Mouse (Mus musculus) lung, embryonic 14.5 days (tissue): ENCODE measurements around the gene Akr7a5. TPM values are rescaled to one million over a fixed set of nuclear protein-coding genes. Genes with fewer than 3 reads are reported as not detected.

ENCODE experiments used
- ATAC-seq: fragments of 200-750 bp; cut with Nextera tagmentation; 2 replicates; pipeline ENCODE4 v1.8.0; 2017; ENCODE audit warnings: mild to moderate bottlenecking, moderate TSS enrichment, moderate library complexity; ENCODE audit not compliant: insufficient read depth
- DNase-seq: peaks from one replicate; pipeline ENCODE4 v3.0.0-alpha.2; 2015
- H3K27ac ChIP-seq: fragments of 300-500 bp; sonication (generic); 2 replicates; pipeline ENCODE4 v1.5.1; 2014; ENCODE audit warnings: low read depth, mild to moderate bottlenecking, moderate library complexity
- H3K27me3 ChIP-seq: fragments of 300-500 bp; sonication (generic); 2 replicates; pipeline ENCODE4 v1.6.1; 2014; ENCODE audit warnings: low read length, control low read depth; ENCODE audit not compliant: insufficient read depth
- H3K36me3 ChIP-seq: fragments of 300-500 bp; sonication (generic); 2 replicates; pipeline ENCODE4 v1.6.1; 2014; ENCODE audit warnings: control low read depth; ENCODE audit not compliant: insufficient read depth
- H3K4me1 ChIP-seq: fragments of 300-500 bp; sonication (generic); 2 replicates; pipeline ENCODE4 v1.6.1; 2014; ENCODE audit warnings: antibody characterized with exemption, control low read depth; ENCODE audit not compliant: insufficient read depth
- H3K4me2 ChIP-seq: fragments of 300-500 bp; sonication (generic); 2 replicates; pipeline ENCODE4 v1.6.1; 2014; ENCODE audit warnings: mild to moderate bottlenecking
- H3K4me3 ChIP-seq: fragments of 300-500 bp; sonication (generic); 2 replicates; pipeline ENCODE4 v1.5.1; 2014; ENCODE audit warnings: low read depth, low read length
- H3K9ac ChIP-seq: fragments of 300-500 bp; sonication (generic); 2 replicates; pipeline ENCODE4 v1.6.1; 2014
- H3K9me3 ChIP-seq: fragments of 300-500 bp; sonication (generic); 2 replicates; pipeline ENCODE4 v1.6.1; 2016; ENCODE audit warnings: low read depth, low read length, control low read depth
- CTCF ChIP-seq: IDR thresholded peaks from 2 replicates; pipeline ENCODE4 v1.5.1; 2016; ENCODE audit warnings: antibody characterized with exemption, low read depth
- WGBS: fragments of 180-500 bp; shearing (Covaris S2); extraction: QIAGEN DNeasy Blood & Tissue Kit; methylation state at CpG from one replicate; pipeline ENCODE4 v1.1.7; 2014; 5-methylcytosine and 5-hydroxymethylcytosine counted together
- polyA plus RNA-seq: library from polyadenylated mRNA; unstranded; fragments of >200 nt; fragmentation: Nextera tagmentation; extraction: Ambion mirVana; gene quantifications from 2 replicates; pipeline ENCODE4 v1.2.1, GENCODE M21; 2014

Gene Akr7a5
- polyA plus RNA-seq, 1 experiment from 2014 or later, result 101 TPM

- Histone ChIP-seq H3K4me3 (no peak overlapping the region), H3K9me3 (no peaks in the 10 kb centered on the region), H3K4me2 (no peak overlapping the region), H3K36me3 (peaks cover 95% of the 10 kb centered on the region), H3K27me3 (no peaks in the 10 kb centered on the region), H3K4me1 (peaks cover 6% of the 10 kb centered on the region; the same call in 1 of the 2 replicates), H3K9ac (no peak overlapping the region), H3K27ac (no peak overlapping the region)
- TF ChIP-seq CTCF, result no peak
- ATAC-seq, result no peak
- WGBS, result 59% methylated on average over 15 of the region's 15 CpGs
- no peak for DNase-seq
Measured at GRCm38 (mm10) chr4:139284877-139285276, 25.7 kb upstream of the Akr7a5 start.

GRCm38 (mm10) chr4:139286234-139286633 lies 24.3 kb upstream of the Akr7a5 start:
- TF ChIP-seq CTCF, result no peak
- Histone ChIP-seq H3K4me3 (no peak overlapping the region), H3K4me2 (no peak overlapping the region), H3K9me3 (no peaks in the 10 kb centered on the region), H3K9ac (no peak overlapping the region), H3K27me3 (no peaks in the 10 kb centered on the region), H3K4me1 (peaks cover 6% of the 10 kb centered on the region; the same call in 1 of the 2 replicates), H3K36me3 (peaks cover 95% of the 10 kb centered on the region), H3K27ac (no peak overlapping the region)
- WGBS, result 65% methylated on average over 5 of the region's 5 CpGs
- no peak for DNase-seq
- ATAC-seq, result no peak

GRCm38 (mm10) chr4:139287122-139287863 lies 23.3 kb upstream of the Akr7a5 start:
- no peak for ATAC-seq
- WGBS, result 64% methylated on average over 18 of the region's 18 CpGs

GRCm38 (mm10) chr4:139289017-139289416 lies 21.5 kb upstream of the Akr7a5 start:
- Histone ChIP-seq H3K27ac (no peak overlapping the region), H3K4me2 (no peak overlapping the region), H3K4me3 (no peak overlapping the region), H3K9ac (no peak overlapping the region), H3K36me3 (peaks cover 77% of the 10 kb centered on the region), H3K9me3 (no peaks in the 10 kb centered on the region), H3K4me1 (no peaks in the 10 kb centered on the region), H3K27me3 (no peaks in the 10 kb centered on the region)
- peak; percentile 70 for DNase-seq
- ATAC-seq, result no peak; the same call in 1 of the 2 replicates
- 68% methylated on average over 10 of the region's 10 CpGs for WGBS
- peak; percentile 83 for TF ChIP-seq CTCF

More at GRCm38 (mm10) chr4:139287122-139287863, 23.3 kb upstream of the Akr7a5 start:
- Histone ChIP-seq H3K36me3 (peaks cover 92% of the 10 kb centered on the region), H3K27me3 (no peaks in the 10 kb centered on the region), H3K4me3 (no peak overlapping the region), H3K27ac (no peak overlapping the region), H3K4me2 (no peak overlapping the region), H3K9me3 (no peaks in the 10 kb centered on the region), H3K4me1 (peaks cover 6% of the 10 kb centered on the region; the same call in 1 of the 2 replicates), H3K9ac (no peak overlapping the region)
- peak; percentile 75 for DNase-seq
- peak; percentile 98 for TF ChIP-seq CTCF

DNA sequence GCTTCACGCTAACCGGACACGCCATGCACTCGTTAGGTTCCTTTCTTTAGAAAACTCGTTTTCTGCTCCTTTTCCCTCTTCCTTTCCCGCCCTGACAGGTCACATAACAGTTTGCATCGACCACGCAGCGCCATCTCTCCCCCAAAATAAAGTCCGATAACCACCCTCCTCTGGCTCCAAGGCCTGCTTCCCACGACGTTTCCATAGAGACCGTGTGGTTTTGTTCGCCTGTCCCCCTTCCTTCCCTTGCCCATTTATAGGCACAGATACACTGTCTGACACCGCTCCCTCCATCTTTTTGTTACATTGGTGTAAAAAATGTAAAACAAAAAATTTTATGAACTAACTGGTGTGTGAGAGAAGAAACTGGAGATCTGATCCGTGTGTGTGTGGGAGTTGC lies 19.4 kb upstream of the Akr7a5 start:
- H3K4me3 ChIP-seq, result no peak overlapping the region
- H3K27me3 ChIP-seq, result no peaks in the 10 kb centered on the region
- WGBS, result 84% methylated on average over 16 of the region's 16 CpGs
- H3K36me3 ChIP-seq, result peaks cover 59% of the 10 kb centered on the region
- H3K4me2 ChIP-seq, result no peak overlapping the region
- H3K9ac ChIP-seq, result no peak overlapping the region
- TF ChIP-seq CTCF, result no peak
- DNase-seq, result no peak
- H3K27ac ChIP-seq, result no peak overlapping the region
- H3K4me1 ChIP-seq, result no peaks in the 10 kb centered on the region
- no peaks in the 10 kb centered on the region for H3K9me3 ChIP-seq
- ATAC-seq, result no peak

DNA sequence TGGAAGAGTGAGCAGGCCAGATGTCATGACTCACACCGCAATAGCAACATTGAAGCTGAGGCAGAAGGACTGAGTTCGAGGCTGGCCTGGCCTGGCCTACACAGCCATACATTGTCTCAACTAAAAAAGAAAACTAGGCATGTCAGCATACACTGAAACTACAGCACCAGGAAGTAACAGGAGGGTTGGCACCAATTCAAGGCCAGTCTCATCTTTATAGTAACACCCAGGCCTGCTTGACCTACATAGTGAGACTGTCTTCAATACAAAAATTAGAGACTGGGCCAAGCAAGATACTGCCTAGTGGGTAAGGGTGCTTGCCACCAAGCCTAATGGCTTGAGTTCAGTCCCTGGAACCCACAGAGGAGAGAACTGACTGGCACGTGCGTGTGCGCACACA lies 18.5 kb upstream of the Akr7a5 start:
- WGBS, result 92% methylated on average over 5 of the region's 5 CpGs
- Histone ChIP-seq H3K4me2 (no peak overlapping the region), H3K9ac (no peak overlapping the region), H3K27me3 (no peaks in the 10 kb centered on the region), H3K36me3 (peaks cover 55% of the 10 kb centered on the region), H3K4me1 (no peaks in the 10 kb centered on the region), H3K4me3 (no peak overlapping the region), H3K27ac (no peak overlapping the region), H3K9me3 (no peaks in the 10 kb centered on the region)
- DNase-seq (no peak), ATAC-seq (no peak)
- TF ChIP-seq CTCF, result no peak

- no peak for ATAC-seq
- peaks cover 21% of the 10 kb centered on the region; the same call in 1 of the 2 replicates for H3K36me3 ChIP-seq
Measured at GRCm38 (mm10) chr4:139297566-139297965, 13.0 kb upstream of the Akr7a5 start.

More at GRCm38 (mm10) chr4:139297566-139297965, 13.0 kb upstream of the Akr7a5 start:
- Histone ChIP-seq H3K4me3 (no peak overlapping the region), H3K4me1 (no peaks in the 10 kb centered on the region), H3K9ac (no peak overlapping the region), H3K9me3 (no peaks in the 10 kb centered on the region), H3K27ac (no peak overlapping the region), H3K4me2 (no peak overlapping the region), H3K27me3 (no peaks in the 10 kb centered on the region)
- no peak for TF ChIP-seq CTCF
- WGBS, result 75% methylated on average over 4 of the region's 4 CpGs
- no peak for DNase-seq
